Mouse (Mus musculus) hindbrain, embryonic 12.5 days (tissue): ENCODE measurements at regions not wholly inside any gene's neighbourhood (a gene's known extent, or its start where the extent isn't known, plus 50 kb on each side); places are given as distances from the start of the nearest gene placed in this dataset.

Experiments
- ATAC-seq: fragments of 200-750 bp; cut with Nextera tagmentation; 2 replicates; pipeline ENCODE4 v1.8.0; 2017; ENCODE audit warnings: moderate TSS enrichment; ENCODE audit not compliant: low FRiP score
- H3K27ac ChIP-seq: fragments of 300-500 bp; sonication (generic); 2 replicates; pipeline ENCODE4 v1.5.1; 2016; ENCODE audit warnings: mild to moderate bottlenecking
- H3K27me3 ChIP-seq: fragments of 300-500 bp; sonication (generic); 2 replicates; pipeline ENCODE4 v1.6.1; 2016; ENCODE audit warnings: mild to moderate bottlenecking
- H3K36me3 ChIP-seq: fragments of 300-500 bp; sonication (generic); 2 replicates; pipeline ENCODE4 v1.6.1; 2016; ENCODE audit warnings: mild to moderate bottlenecking
- H3K4me1 ChIP-seq: fragments of 300-500 bp; sonication (generic); 2 replicates; pipeline ENCODE4 v1.6.1; 2016
- H3K4me2 ChIP-seq: fragments of 300-500 bp; sonication (generic); replicated peaks from 2 replicates; pipeline ENCODE4 v1.6.1; 2016; ENCODE audit warnings: mild to moderate bottlenecking
- H3K4me3 ChIP-seq: fragments of 300-500 bp; sonication (generic); 2 replicates; pipeline ENCODE4 v1.5.1; 2016; ENCODE audit warnings: mild to moderate bottlenecking
- H3K9ac ChIP-seq: fragments of 300-500 bp; sonication (generic); 2 replicates; pipeline ENCODE4 v1.6.1; 2016; ENCODE audit warnings: mild to moderate bottlenecking, moderate library complexity
- H3K9me3 ChIP-seq: fragments of 300-500 bp; sonication (generic); replicated peaks from 2 replicates; pipeline ENCODE4 v1.6.1; 2016; ENCODE audit warnings: mild to moderate bottlenecking
- WGBS: fragments of 180-500 bp; shearing (Covaris S2); methylation state at CpG from one replicate; pipeline ENCODE4 v1.1.7; 2016; 5-methylcytosine and 5-hydroxymethylcytosine counted together

GRCm38 (mm10) chr8:103166623-103167316 lies 381.3 kb upstream of the Cdh11 start:
- Histone ChIP-seq H3K9ac (no peak overlapping the region), H3K4me1 (no peaks in the 10 kb centered on the region), H3K4me3 (no peak overlapping the region), H3K9me3 (no peaks in the 10 kb centered on the region), H3K36me3 (no peaks in the 10 kb centered on the region), H3K27me3 (no peaks in the 10 kb centered on the region), H3K4me2 (no peak overlapping the region), H3K27ac (no peak overlapping the region)
- 69% methylated on average over 7 of the region's 7 CpGs for WGBS
- no peak for ATAC-seq

GRCm38 (mm10) chr8:103173313-103173712 lies 387.9 kb upstream of the Cdh11 start:
- no peaks in the 10 kb centered on the region for H3K4me1 ChIP-seq
- no peak overlapping the region for H3K4me3 ChIP-seq
- no peak for ATAC-seq

GRCm38 (mm10) chr8:103173803-103174429 lies 388.5 kb upstream of the Cdh11 start:
- 74% methylated on average over 5 of the region's 5 CpGs for WGBS
- ATAC-seq, result no peak

More at GRCm38 (mm10) chr8:103173313-103173712, 387.9 kb upstream of the Cdh11 start:
- no peak overlapping the region for H3K4me2 ChIP-seq
- WGBS, result 86% methylated on average over 3 of the region's 3 CpGs
- H3K9ac ChIP-seq, result no peak overlapping the region
- no peaks in the 10 kb centered on the region for H3K9me3 ChIP-seq
- no peaks in the 10 kb centered on the region for H3K27me3 ChIP-seq
- no peak overlapping the region for H3K27ac ChIP-seq
- no peaks in the 10 kb centered on the region for H3K36me3 ChIP-seq

GRCm38 (mm10) chr8:103180661-103181060 lies 395.2 kb upstream of the Cdh11 start:
- no peak for ATAC-seq
- Histone ChIP-seq H3K36me3 (no peaks in the 10 kb centered on the region), H3K9ac (no peak overlapping the region), H3K4me3 (no peak overlapping the region), H3K9me3 (no peaks in the 10 kb centered on the region), H3K27me3 (no peaks in the 10 kb centered on the region), H3K4me1 (no peaks in the 10 kb centered on the region), H3K27ac (no peak overlapping the region), H3K4me2 (no peak overlapping the region)

More at GRCm38 (mm10) chr8:103173803-103174429, 388.5 kb upstream of the Cdh11 start:
- H3K4me2 ChIP-seq, result no peak overlapping the region
- no peak overlapping the region for H3K27ac ChIP-seq
- H3K4me1 ChIP-seq, result no peaks in the 10 kb centered on the region
- no peaks in the 10 kb centered on the region for H3K27me3 ChIP-seq
- no peaks in the 10 kb centered on the region for H3K36me3 ChIP-seq
- H3K9ac ChIP-seq, result no peak overlapping the region
- no peaks in the 10 kb centered on the region for H3K9me3 ChIP-seq
- H3K4me3 ChIP-seq, result no peak overlapping the region

GRCm38 (mm10) chr8:103188720-103189498 lies 403.5 kb upstream of the Cdh11 start:
- WGBS, result 68% methylated on average over 8 of the region's 8 CpGs
- no peak overlapping the region for H3K27ac ChIP-seq
- no peaks in the 10 kb centered on the region for H3K9me3 ChIP-seq
- H3K4me1 ChIP-seq, result peaks cover 3% of the 10 kb centered on the region; the same call in 1 of the 2 replicates
- no peaks in the 10 kb centered on the region for H3K27me3 ChIP-seq
- H3K4me2 ChIP-seq, result no peak overlapping the region
- no peaks in the 10 kb centered on the region for H3K36me3 ChIP-seq
- ATAC-seq, result peak; percentile 13; the same call in 1 of the 2 replicates
- no peak overlapping the region for H3K4me3 ChIP-seq
- no peak overlapping the region for H3K9ac ChIP-seq

GRCm38 (mm10) chr8:103198251-103198650 lies 412.8 kb upstream of the Cdh11 start:
- H3K4me1 ChIP-seq, result 0 out of 2 replicates have a peak, but pooled peaks cover 2% of the 10 kb centered on the region
- WGBS, result 71% methylated on average over 3 of the region's 3 CpGs
- ATAC-seq, result no peak
- H3K9ac ChIP-seq, result no peak overlapping the region
- no peak overlapping the region for H3K4me2 ChIP-seq
- no peaks in the 10 kb centered on the region for H3K36me3 ChIP-seq
- H3K27me3 ChIP-seq, result no peaks in the 10 kb centered on the region
- H3K4me3 ChIP-seq, result no peak overlapping the region
- no peaks in the 10 kb centered on the region for H3K9me3 ChIP-seq
- no peak overlapping the region for H3K27ac ChIP-seq

- Histone ChIP-seq H3K4me3 (no peak overlapping the region), H3K27ac (no peak overlapping the region), H3K9me3 (no peaks in the 10 kb centered on the region), H3K4me2 (no peak overlapping the region), H3K4me1 (0 out of 2 replicates have a peak, but pooled peaks cover 2% of the 10 kb centered on the region), H3K27me3 (no peaks in the 10 kb centered on the region), H3K36me3 (no peaks in the 10 kb centered on the region), H3K9ac (no peak overlapping the region)
- ATAC-seq, result no peak
- 77% methylated on average over 11 of the region's 11 CpGs for WGBS
These were observed 414.5 kb upstream of the Cdh11 start for GRCm38 (mm10) chr8:103199696-103200615.

GRCm38 (mm10) chr8:103203710-103204109 lies 418.3 kb upstream of the Cdh11 start:
- ATAC-seq, result no peak
- Histone ChIP-seq H3K4me2 (no peak overlapping the region), H3K27ac (no peak overlapping the region), H3K9ac (no peak overlapping the region), H3K4me1 (no peaks in the 10 kb centered on the region), H3K9me3 (no peaks in the 10 kb centered on the region), H3K27me3 (no peaks in the 10 kb centered on the region), H3K4me3 (no peak overlapping the region), H3K36me3 (no peaks in the 10 kb centered on the region)
- 74% methylated on average over 1 of the region's 1 CpGs for WGBS

- no peaks in the 10 kb centered on the region for H3K9me3 ChIP-seq
- H3K4me1 ChIP-seq, result no peaks in the 10 kb centered on the region
- H3K4me2 ChIP-seq, result no peak overlapping the region
- ATAC-seq, result no peak
- no peaks in the 10 kb centered on the region for H3K36me3 ChIP-seq
- H3K9ac ChIP-seq, result no peak overlapping the region
- H3K27me3 ChIP-seq, result no peaks in the 10 kb centered on the region
- no peak overlapping the region for H3K27ac ChIP-seq
- H3K4me3 ChIP-seq, result no peak overlapping the region
- WGBS, result 73% methylated on average over 2 of the region's 2 CpGs
These were observed 429.2 kb upstream of the Cdh11 start for GRCm38 (mm10) chr8:103214606-103215005.

GRCm38 (mm10) chr8:103230741-103231475 lies 445.5 kb upstream of the Cdh11 start:
- Histone ChIP-seq H3K9ac (no peak overlapping the region), H3K27ac (no peak overlapping the region), H3K36me3 (no peaks in the 10 kb centered on the region), H3K4me2 (no peak overlapping the region), H3K4me1 (no peaks in the 10 kb centered on the region), H3K27me3 (no peaks in the 10 kb centered on the region), H3K9me3 (no peaks in the 10 kb centered on the region), H3K4me3 (no peak overlapping the region)
- 69% methylated on average over 9 of the region's 9 CpGs for WGBS
- ATAC-seq, result no peak

GRCm38 (mm10) chr8:103234374-103234773 lies 448.9 kb upstream of the Cdh11 start:
- no peak overlapping the region for H3K9ac ChIP-seq
- no peaks in the 10 kb centered on the region for H3K9me3 ChIP-seq
- no peaks in the 10 kb centered on the region for H3K4me1 ChIP-seq
- 49% methylated on average over 2 of the region's 2 CpGs for WGBS
- no peak overlapping the region for H3K4me2 ChIP-seq
- H3K4me3 ChIP-seq, result no peak overlapping the region
- H3K27me3 ChIP-seq, result no peaks in the 10 kb centered on the region
- no peak overlapping the region for H3K27ac ChIP-seq
- no peaks in the 10 kb centered on the region for H3K36me3 ChIP-seq
- ATAC-seq, result no peak
